Mouse (Mus musculus): Measurements from ENCODE around the gene Kctd21. TPM values are rescaled to one million over a fixed set of nuclear protein-coding genes. Genes with fewer than 3 reads are reported as not detected.

Kctd21 gene
- total and polyA plus RNA-seq, 3 experiments, result 0.19 to 0.81 (median 0.46) TPM

DNA sequence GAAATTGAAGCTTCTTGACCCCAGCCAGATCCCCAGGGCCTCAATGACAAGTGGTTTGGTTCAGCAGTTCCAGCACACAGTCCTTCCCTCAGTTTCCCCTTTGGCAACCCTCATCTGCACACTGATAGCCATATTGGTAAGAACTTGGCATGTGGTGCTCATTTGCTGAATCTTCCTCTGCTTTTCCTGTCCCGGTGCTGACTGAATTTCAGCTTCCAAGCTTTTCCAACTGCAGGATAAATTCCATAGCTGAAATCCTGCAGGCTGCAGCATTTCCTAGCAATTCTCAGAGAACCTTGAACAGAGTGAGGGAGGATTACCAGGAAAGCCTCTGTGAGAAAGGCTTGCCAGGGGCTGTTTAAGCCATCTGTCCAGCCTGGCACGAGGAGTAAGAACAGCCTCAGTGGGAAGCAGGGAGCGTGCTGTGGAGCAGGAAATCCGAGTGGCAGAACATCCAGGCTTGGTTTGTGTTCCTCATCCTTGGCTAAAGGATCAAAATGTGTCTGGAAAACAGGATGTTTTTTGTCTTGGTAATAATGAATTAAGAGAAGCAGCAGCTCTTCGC, 54.8 kb downstream of the Kctd21 start:
- no peak for DNase-seq (ENCODE audit: extremely low read depth)
- Histone ChIP-seq H3K9me3 (replicated peaks; ENCODE audit: low read length) (no peaks in the 10 kb centered on the region), H3K79me2 (replicated peaks; ENCODE audit: control insufficient read depth, extremely low read depth, insufficient read depth, poor library complexity, severe bottlenecking) (peaks cover under 1% of the 10 kb centered on the region; the same call in 1 of the 2 replicates), H3K4me2 (ENCODE audit: insufficient read depth, low read depth, poor library complexity, severe bottlenecking) (no peak overlapping the region), H3K36me3 (replicated peaks in 1 of 2; ENCODE audit: control insufficient read depth in 1 of 2, insufficient read depth in 1 of 2, low read length in 1 of 2) (peaks cover 77 to 97% of the 10 kb centered on the region in 2 experiments), H3K4me1 (ENCODE audit: control insufficient read depth in 1 of 2, insufficient read depth in 2 of 2) (peaks cover 9 to 35% of the 10 kb centered on the region in 2 experiments), H3K4me3 (replicated peaks in 1 of 3; ENCODE audit: low read depth in 2 of 3, low read length in 2 of 3, poor library complexity in 1 of 3) (no peak overlapping the region), H3K27ac (ENCODE audit: insufficient read depth, low read depth) (no peak overlapping the region), H3K27me3 (replicated peaks) (no peaks in the 10 kb centered on the region), H3K9ac (ENCODE audit: insufficient read depth, low read depth) (no peak overlapping the region)
- no peak for TF ChIP-seq CHD2 (IDR thresholded peaks at IDR 0.05; ENCODE audit: low read length)
- TF ChIP-seq JUN (IDR thresholded peaks at IDR 0.05; ENCODE audit: insufficient read depth, low read depth, low read length), result no peak
- no peak for TF ChIP-seq POLR2A (IDR thresholded peaks at IDR 0.05; ENCODE audit: low read depth, low read length)
- TF ChIP-seq USF2 (conservative IDR thresholded peaks at IDR 0.05; ENCODE audit: low read depth, low read length), result no peak
- TF ChIP-seq NRF1 (IDR thresholded peaks at IDR 0.05; ENCODE audit: low read depth, low read length), result no peak
- TF ChIP-seq ZC3H11A (IDR thresholded peaks at IDR 0.05; ENCODE audit: low read depth, low read length), result no peak
- no peak for TF ChIP-seq CHD1 (IDR thresholded peaks at IDR 0.05; ENCODE audit: low read depth, low read length)
- TF ChIP-seq SMC3 (IDR thresholded peaks at IDR 0.05; ENCODE audit: low read depth, low read length), result no peak
- TF ChIP-seq MAX (IDR thresholded peaks at IDR 0.05; ENCODE audit: low read length), result no peak
- no peak for TF ChIP-seq ZNF384 (IDR thresholded peaks at IDR 0.05; ENCODE audit: low read depth, low read length)
- no peak for TF ChIP-seq IRF4 (IDR thresholded peaks at IDR 0.05; ENCODE audit: low read depth, low read length)
- TF ChIP-seq PAX5 (IDR thresholded peaks at IDR 0.05; ENCODE audit: low read length), result no peak
- in situ Hi-C loops (cut with MboI; ENCODE audit: low pct_ligation_motif_present, low pct_unique_long_range_greater_than_20kb, low sequenced_read_pairs), result no loop called here
- dilution Hi-C loops (cut with MboI; ENCODE audit: extremely low pct_ligation_motif_present, extremely low pct_unique_long_range_greater_than_20kb, low sequenced_read_pairs), result no loop called here

DNA sequence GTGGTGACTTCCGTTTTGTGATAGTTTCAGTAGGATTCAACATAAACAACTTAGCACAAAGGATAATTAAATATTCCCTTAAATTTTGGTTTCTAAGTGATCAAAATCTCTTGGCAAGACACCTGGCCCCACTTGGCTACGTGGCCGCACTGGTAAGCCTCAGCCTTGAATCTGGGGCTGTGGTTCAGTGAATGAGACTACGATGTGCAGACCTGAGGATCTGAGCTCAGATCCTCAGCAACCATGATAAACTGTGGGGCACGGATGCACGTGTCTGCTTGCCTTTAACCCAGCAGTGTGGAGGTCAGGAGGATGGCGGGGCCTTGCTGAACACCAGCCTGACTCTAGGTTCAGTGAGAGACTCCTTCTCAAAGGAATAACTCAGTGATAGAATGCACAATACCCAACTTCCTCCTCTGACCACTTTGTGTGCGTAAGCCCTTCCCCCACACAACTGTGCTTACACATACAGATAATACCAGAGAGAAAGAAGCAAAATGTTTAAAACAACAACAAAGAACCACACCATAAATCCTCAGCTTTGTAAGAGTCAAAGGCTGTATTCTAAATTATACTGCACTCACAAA, 55.5 kb downstream of the Kctd21 start:
- dilution Hi-C loops (cut with MboI; ENCODE audit: extremely low pct_ligation_motif_present, extremely low pct_unique_long_range_greater_than_20kb, low sequenced_read_pairs) (no loop called here), in situ Hi-C loops (cut with MboI; ENCODE audit: low pct_ligation_motif_present, low pct_unique_long_range_greater_than_20kb, low sequenced_read_pairs) (no loop called here)
- Histone ChIP-seq H3K27me3 (replicated peaks) (no peaks in the 10 kb centered on the region), H3K9ac (ENCODE audit: insufficient read depth, low read depth) (no peak overlapping the region), H3K79me2 (replicated peaks; ENCODE audit: control insufficient read depth, extremely low read depth, insufficient read depth, poor library complexity, severe bottlenecking) (no peaks in the 10 kb centered on the region; the same call in 1 of the 2 replicates), H3K9me3 (replicated peaks; ENCODE audit: low read length) (no peaks in the 10 kb centered on the region), H3K4me1 (ENCODE audit: control insufficient read depth in 1 of 2, insufficient read depth in 2 of 2) (peaks cover 6 to 30% of the 10 kb centered on the region in 2 experiments), H3K36me3 (replicated peaks in 1 of 2; ENCODE audit: control insufficient read depth in 1 of 2, insufficient read depth in 1 of 2, low read length in 1 of 2) (peaks cover 78 to 97% of the 10 kb centered on the region in 2 experiments), H3K27ac (ENCODE audit: insufficient read depth, low read depth) (no peak overlapping the region), H3K4me3 (replicated peaks in 1 of 3; ENCODE audit: low read depth in 2 of 3, low read length in 2 of 3, poor library complexity in 1 of 3) (no peak overlapping the region), H3K4me2 (ENCODE audit: insufficient read depth, low read depth, poor library complexity, severe bottlenecking) (no peak overlapping the region)
- TF ChIP-seq EP300 (IDR thresholded peaks at IDR 0.05; ENCODE audit: low read length), result no peak
- no peak for TF ChIP-seq CHD1 (IDR thresholded peaks at IDR 0.05; ENCODE audit: low read depth, low read length)
- DNase-seq (ENCODE audit: extremely low read depth), result no peak

DNA sequence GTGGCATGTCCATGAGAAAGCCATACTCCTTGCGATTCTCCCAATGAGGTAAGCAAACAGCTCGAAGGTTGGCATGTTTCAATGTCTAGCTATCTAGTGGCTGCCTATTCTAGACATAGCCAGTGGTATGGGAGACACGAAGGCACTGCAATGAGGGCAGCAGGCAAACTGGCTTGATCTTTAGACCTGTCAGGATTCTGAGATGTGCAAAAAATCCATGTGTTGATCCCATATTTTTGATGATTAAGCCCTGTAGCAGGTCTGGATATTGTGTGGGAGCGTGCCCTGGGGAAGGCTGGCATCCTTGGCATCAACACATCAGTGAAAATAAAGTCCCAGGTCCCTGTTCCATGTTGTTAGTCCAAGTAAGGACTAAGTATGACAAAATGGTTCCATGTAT, 56.4 kb downstream of the Kctd21 start:
- Histone ChIP-seq H3K4me2 (ENCODE audit: insufficient read depth, low read depth, poor library complexity, severe bottlenecking) (no peak overlapping the region), H3K27me3 (replicated peaks) (no peaks in the 10 kb centered on the region), H3K9me3 (replicated peaks; ENCODE audit: low read length) (no peaks in the 10 kb centered on the region), H3K36me3 (replicated peaks in 1 of 2; ENCODE audit: control insufficient read depth in 1 of 2, insufficient read depth in 1 of 2, low read length in 1 of 2) (peaks cover 78 to 97% of the 10 kb centered on the region in 2 experiments), H3K4me3 (replicated peaks in 1 of 3; ENCODE audit: low read depth in 2 of 3, low read length in 2 of 3, poor library complexity in 1 of 3) (no peak overlapping the region), H3K27ac (ENCODE audit: insufficient read depth, low read depth) (no peak overlapping the region), H3K4me1 (ENCODE audit: control insufficient read depth in 1 of 2, insufficient read depth in 2 of 2) (peaks cover 0 to 21% of the 10 kb centered on the region in 2 experiments; a peak in 2 of 4 replicates), H3K79me2 (replicated peaks; ENCODE audit: control insufficient read depth, extremely low read depth, insufficient read depth, poor library complexity, severe bottlenecking) (no peaks in the 10 kb centered on the region; the same call in 1 of the 2 replicates), H3K9ac (ENCODE audit: insufficient read depth, low read depth) (no peak overlapping the region)
- no peak for DNase-seq (ENCODE audit: extremely low read depth)
- TF ChIP-seq ELF1 (IDR thresholded peaks at IDR 0.05; ENCODE audit: low read depth, low read length), result no peak
- no peak for TF ChIP-seq MYC (IDR thresholded peaks at IDR 0.05; ENCODE audit: low read depth, low read length)
- TF ChIP-seq TBP (conservative IDR thresholded peaks at IDR 0.05; ENCODE audit: low read depth, low read length), result no peak
- no peak for TF ChIP-seq MAX (IDR thresholded peaks at IDR 0.05; ENCODE audit: low read length)
- no peak for TF ChIP-seq RCOR1 (conservative IDR thresholded peaks at IDR 0.05; ENCODE audit: low read depth, low read length)
- TF ChIP-seq IRF4 (IDR thresholded peaks at IDR 0.05; ENCODE audit: low read depth, low read length), result no peak
- TF ChIP-seq ZMIZ1 (IDR thresholded peaks at IDR 0.05; ENCODE audit: low read depth, low read length), result no peak
- no peak for TF ChIP-seq USF1 (IDR thresholded peaks at IDR 0.05; ENCODE audit: low read depth, low read length)
- TF ChIP-seq MEF2A (IDR thresholded peaks at IDR 0.05; ENCODE audit: borderline replicate concordance, low read depth, low read length), result no peak
- TF ChIP-seq PAX5 (IDR thresholded peaks at IDR 0.05; ENCODE audit: low read length), result no peak
- no peak for TF ChIP-seq MAFK (IDR thresholded peaks at IDR 0.05; ENCODE audit: insufficient replicate concordance, low read length)
- dilution Hi-C loops (cut with MboI; ENCODE audit: extremely low pct_ligation_motif_present, extremely low pct_unique_long_range_greater_than_20kb, low sequenced_read_pairs) (no loop called here), in situ Hi-C loops (cut with MboI; ENCODE audit: low pct_ligation_motif_present, low pct_unique_long_range_greater_than_20kb, low sequenced_read_pairs) (no loop called here)
